Mouse (Mus musculus) layer of hippocampus, adult 2 months (tissue): Measurements from ENCODE around the gene Ncaph2. TPM values are rescaled to one million over a fixed set of nuclear protein-coding genes. Genes with fewer than 3 reads are reported as not detected.
A peak's percentile ranks its signal among the peaks of the same experiment; 100 is the strongest.

ENCODE experiments used
- DNase-seq, 2 experiments: peaks; one replicate each; pipeline ENCODE4 v3.0.0; 2022; ENCODE audit warnings: low spot score in 2 of 2
- H3K27ac ChIP-seq: fragments of 200-600 bp; 2 replicates; pipeline ENCODE4 v1.8.1; 2022
- H3K4me3 ChIP-seq: fragments of 200-600 bp; 2 replicates; pipeline ENCODE4 v1.8.1; 2022; ENCODE audit warnings: mild to moderate bottlenecking
- CTCF ChIP-seq: fragments of 200-600 bp; conservative IDR thresholded peaks from 2 replicates; pipeline ENCODE4 v1.8.1; 2022; ENCODE audit warnings: antibody characterized with exemption, mild to moderate bottlenecking, moderate library complexity
- long read RNA-seq, 2 experiments: library from polyadenylated mRNA; stranded (forward); transcript quantifications; one replicate each; pipeline ENCODE4 v2.0.0; 2021; ENCODE audit warnings: borderline mapping rate in 2 of 2
- total RNA-seq, 2 experiments: library from RNA; stranded (reverse); gene quantifications; 2 replicates each; pipeline ENCODE4 v1.2.3; 2021

The Ncaph2 gene
- total RNA-seq, result 100 to 1,000 TPM in 1 of 2 experiments, 10 to 100 TPM in 1; 97.6 to 101 TPM
- long read RNA-seq, experiment 1, transcript Ncaph2-209 (20 exons, 3,255 nt), result minor isoform, 11 of 94 reads
- long read RNA-seq, experiment 1, transcript Ncaph2-203 (20 exons, 3,302 nt), result minor isoform, 9 of 94 reads
- long read RNA-seq, experiment 1, transcript Ncaph2-202 (20 exons, 3,299 nt), result major isoform, 52 of 94 reads
- long read RNA-seq, experiment 1, partial matches to known transcripts, result 9 of 94 reads
- long read RNA-seq, experiment 1, other reads (novel, unspliced or antisense), result 11 of 94 reads
- long read RNA-seq, experiment 2, transcript Ncaph2-209 (20 exons, 3,255 nt), result minor isoform, 8 of 112 reads
- long read RNA-seq, experiment 2, transcript Ncaph2-203 (20 exons, 3,302 nt), result minor isoform, 9 of 112 reads
- long read RNA-seq, experiment 2, transcript Ncaph2-202 (20 exons, 3,299 nt), result major isoform, 67 of 112 reads
- long read RNA-seq, experiment 2, partial matches to known transcripts, result 6 of 112 reads
- long read RNA-seq, experiment 2, other reads (novel, unspliced or antisense), result 20 of 112 reads

DNA sequence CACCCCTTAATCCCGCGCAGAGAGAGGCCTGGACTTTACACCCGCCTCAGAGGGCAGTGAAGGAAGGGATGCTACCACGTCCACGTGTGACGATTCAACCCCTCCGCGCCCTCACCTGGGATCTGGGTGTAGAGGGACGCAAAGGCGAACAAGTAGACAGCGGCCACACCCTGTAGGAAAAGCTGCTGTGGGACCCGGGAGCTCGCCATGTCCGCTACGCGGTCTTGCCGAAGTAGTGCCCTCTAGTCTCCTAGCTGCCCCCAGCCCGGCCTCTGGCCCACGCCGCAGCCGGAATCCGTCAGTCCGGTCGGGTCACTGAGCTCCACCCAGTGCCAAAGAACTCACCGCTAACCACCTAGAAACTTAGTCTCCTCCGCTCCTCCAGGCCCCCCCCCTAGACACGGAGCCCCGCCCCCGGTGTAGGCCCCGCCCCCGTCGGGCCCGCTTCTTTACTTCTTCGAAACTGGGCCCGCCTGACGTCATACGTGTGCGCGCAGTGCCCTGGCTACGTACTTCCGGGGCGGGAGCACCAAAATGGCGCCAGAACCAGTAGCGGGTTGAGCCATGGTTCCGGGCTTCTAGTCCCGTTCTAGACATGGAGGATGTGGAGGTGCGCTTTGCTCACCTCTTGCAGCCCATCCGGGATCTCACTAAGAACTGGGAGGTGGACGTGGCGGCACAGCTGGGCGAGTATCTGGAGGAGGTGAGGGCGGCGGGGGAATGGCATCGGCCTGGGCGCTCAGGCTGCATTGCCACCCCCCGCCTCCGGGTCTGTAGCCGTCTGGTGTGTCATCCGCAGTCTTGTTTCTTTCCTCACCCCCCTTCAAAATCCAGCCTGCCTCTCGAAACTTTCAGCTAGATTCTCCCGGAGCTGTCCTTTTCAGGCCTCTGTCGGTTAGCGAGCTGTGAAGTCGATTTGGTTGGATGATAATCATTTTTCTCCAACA lies at the start of gene Ncaph2, which contains the start of gene Lmf2:
Gene Ncaph2 (plus strand): TSS at position 479 of the 947 bp plus-strand sequence.
Gene Lmf2 (minus strand): TSS at position 419 of the 947 bp plus-strand sequence.
- H3K27ac ChIP-seq, result peak within 1 kb of the TSS; percentile 88
- peak; percentile 94 to 96 for DNase-seq
- TF ChIP-seq CTCF, result peak; percentile 41
- H3K4me3 ChIP-seq, result peak within 1 kb of the TSS; percentile 92

GRCm38 (mm10) chr15:89305966-89306365 lies 49.6 kb upstream of the Ncaph2 start:
- TF ChIP-seq CTCF, result no peak

GRCm38 (mm10) chr15:89307461-89307860 lies 48.1 kb upstream of the Ncaph2 start:
- H3K27ac ChIP-seq, result peak overlapping the region; percentile 93
- peak overlapping the region; percentile 23 for H3K4me3 ChIP-seq
- DNase-seq, result no peak
- TF ChIP-seq CTCF, result no peak

More at GRCm38 (mm10) chr15:89305966-89306365, 49.6 kb upstream of the Ncaph2 start:
- Histone ChIP-seq H3K4me3 (no peak overlapping the region), H3K27ac (peak overlapping the region; percentile 93; the same call in 1 of the 2 replicates)
- DNase-seq, result no peak

DNA sequence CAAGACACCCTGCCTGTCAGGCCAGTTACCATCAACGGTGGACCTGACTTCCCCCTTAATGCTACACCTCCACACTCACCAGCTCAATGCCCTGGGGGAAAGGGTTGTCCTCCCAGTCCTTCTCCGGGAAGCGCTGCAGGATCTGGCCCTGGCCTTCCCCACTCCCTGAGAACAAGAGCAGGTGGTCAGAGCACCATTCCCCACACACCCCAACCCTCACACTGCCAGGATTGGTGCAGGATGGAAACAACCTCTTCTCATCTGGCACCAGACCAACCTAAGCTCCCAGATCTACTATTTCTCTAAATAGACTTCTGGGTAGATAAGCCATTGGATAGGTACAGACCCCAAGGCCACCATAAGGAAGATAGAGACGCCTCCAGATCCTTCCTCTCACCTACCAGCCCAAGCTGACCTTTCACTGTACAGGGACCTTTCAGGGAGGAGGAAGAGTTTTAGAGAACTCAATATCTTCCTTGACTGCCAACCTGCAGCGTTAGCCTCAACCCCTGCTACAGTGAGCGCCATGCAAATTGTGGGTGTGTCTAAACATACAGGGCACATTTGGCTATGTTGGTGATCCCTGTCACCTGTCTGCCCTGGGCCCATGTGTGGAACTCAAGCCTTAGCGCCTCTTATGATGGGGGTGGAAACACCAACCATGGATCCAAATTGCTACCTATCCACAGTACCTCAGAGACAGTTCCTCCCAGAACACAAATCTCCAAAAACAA lies 46.9 kb upstream of the Ncaph2 start:
- peak overlapping the region; percentile 93 for H3K27ac ChIP-seq
- DNase-seq, result no peak
- no peak for TF ChIP-seq CTCF
- H3K4me3 ChIP-seq, result no peak overlapping the region; the same call in 1 of the 2 replicates

DNA sequence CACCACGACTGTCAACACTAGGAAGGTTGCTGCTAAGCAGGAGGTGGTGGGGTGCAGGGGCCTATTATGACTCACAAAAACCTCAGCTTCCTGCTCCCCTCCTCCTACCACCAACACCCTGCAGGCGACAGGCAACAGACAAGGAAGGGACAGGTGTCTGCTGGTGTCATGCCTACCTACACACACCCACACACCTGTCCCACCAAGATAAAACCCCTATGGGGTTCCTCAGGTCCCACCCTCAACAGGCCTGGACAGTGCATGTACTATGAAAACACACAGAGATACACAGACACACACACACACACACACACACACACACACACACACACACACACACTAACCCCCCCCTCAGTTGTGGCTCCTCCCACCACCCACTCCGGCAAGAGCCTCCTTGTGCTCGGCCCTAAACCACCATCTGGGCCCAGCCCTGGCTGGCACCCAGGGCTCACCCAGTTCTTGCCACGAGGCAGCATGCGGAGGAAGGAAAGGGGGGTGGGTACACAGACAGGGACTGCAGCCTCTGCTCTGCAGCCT lies 45.5 kb upstream of the Ncaph2 start:
- Histone ChIP-seq H3K4me3 (peak overlapping the region; percentile 22; the same call in 1 of the 2 replicates), H3K27ac (peak overlapping the region; percentile 93)
- peak; percentile 76 to 79 for DNase-seq
- TF ChIP-seq CTCF, result no peak

DNA sequence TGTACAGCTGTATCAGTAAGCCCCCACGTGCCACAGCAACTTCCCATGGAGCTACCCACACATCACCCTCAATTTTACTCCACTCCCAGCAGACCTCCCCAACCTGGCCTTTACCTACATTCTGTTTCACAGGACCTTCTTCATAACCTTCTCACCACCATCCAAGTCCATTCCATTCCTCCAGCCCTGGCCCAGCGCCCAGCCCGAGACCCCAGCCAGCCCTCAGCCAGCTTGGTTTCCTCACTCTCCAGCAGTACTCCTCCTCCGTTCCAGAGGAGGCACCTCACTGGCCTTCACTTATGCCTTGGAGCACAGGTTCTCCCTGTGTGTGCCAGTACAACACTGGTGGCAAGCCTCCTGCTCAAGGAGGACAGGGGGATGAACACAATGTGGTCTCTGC lies 42.2 kb upstream of the Ncaph2 start:
- no peak for DNase-seq
- H3K4me3 ChIP-seq, result peak overlapping the region; percentile 95

DNA sequence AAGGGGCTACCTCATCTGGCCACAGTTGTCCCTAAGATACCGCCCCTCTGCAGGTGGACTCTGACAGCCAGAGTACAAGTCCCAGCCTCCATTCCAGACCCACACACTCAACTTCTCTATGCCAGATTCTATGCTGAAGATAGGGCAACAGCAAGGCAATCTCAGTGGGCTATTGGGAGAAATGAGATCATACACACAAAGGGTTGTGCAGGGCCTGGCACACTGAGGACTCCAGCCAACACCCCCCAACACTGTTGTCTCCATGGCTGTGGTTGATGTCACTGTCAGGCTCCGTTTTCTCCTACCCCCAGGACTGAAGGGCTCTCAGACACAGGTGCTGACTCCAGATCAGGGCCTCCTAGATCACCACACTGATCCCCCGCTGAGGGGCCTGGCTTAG lies 41.4 kb upstream of the Ncaph2 start:
- Histone ChIP-seq H3K4me3 (peak overlapping the region; percentile 95), H3K27ac (peak overlapping the region; percentile 93)
- TF ChIP-seq CTCF, result no peak
- no peak for DNase-seq

More for the DNA sequence above, 42.2 kb upstream of the Ncaph2 start:
- H3K27ac ChIP-seq, result peak overlapping the region; percentile 93
- TF ChIP-seq CTCF, result no peak

- TF ChIP-seq CTCF, result peak; percentile 35
- peak overlapping the region; percentile 95 for H3K4me3 ChIP-seq
- peak overlapping the region; percentile 93 for H3K27ac ChIP-seq
- DNase-seq, result no peak
Observed at GRCm38 (mm10) chr15:89314511-89315189, 40.9 kb upstream of the Ncaph2 start.

DNA sequence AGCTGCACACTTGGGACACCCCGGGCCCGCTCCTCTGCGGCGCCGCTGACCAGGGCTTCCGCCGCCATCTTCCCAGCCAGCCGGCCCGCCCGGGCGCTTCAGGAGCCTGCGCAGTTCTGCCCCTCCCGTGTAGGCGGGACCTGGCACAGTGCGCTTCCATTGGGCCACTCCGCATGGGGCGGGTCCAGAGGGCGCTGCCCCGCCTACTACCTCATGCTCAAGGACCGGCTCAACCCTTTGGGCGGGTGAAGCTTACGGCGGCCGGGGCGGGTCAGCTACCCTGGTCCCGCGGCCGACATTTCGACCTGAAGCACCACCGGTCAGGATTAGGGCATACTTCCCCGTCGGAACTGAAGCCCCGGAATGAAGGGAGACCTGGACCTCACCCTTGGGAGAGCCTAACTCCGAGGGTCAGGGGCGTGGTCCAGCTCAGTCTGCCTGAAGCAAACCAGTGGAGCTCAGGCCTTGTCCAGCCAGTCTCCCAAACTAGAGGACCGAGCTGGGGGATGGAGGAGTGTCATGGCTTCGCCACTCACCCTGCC lies 40.3 kb upstream of the Ncaph2 start, which contains the start of gene Sbf1:
Gene Sbf1 (minus strand): TSS at position 122 of the 542 bp plus-strand sequence.
- no peak for TF ChIP-seq CTCF
- DNase-seq, result peak; percentile 97 to 98
- peak within 1 kb of the TSS; percentile 95 for H3K4me3 ChIP-seq
- peak within 1 kb of the TSS; percentile 93 for H3K27ac ChIP-seq

- TF ChIP-seq CTCF, result peak; percentile 55
- DNase-seq, result no peak
- no peak overlapping the region for H3K4me3 ChIP-seq
- H3K27ac ChIP-seq, result no peak overlapping the region
Observed at GRCm38 (mm10) chr15:89316146-89316545, 39.4 kb upstream of the Ncaph2 start.

DNA sequence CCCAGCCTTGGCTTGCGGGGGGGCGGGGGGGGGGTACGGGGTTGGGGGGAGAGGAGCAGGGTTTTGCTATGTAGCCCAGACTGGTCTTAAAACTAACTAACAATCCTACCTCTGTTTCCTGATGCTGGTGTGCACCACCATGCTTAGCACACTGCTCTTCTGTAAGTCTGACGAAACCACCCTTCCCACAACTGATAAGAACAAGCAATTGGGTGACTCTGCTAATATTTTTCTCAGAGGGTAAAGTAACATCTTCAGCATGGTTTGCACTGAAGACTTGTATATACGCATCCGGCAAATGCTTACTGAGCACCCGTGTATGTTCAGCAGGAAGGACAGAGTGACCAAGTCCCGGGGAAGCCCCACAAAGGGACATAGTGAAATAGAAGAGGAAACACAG lies 34.3 kb upstream of the Ncaph2 start:
- no peak overlapping the region for H3K4me3 ChIP-seq
- no peak overlapping the region for H3K27ac ChIP-seq
- no peak for DNase-seq
- TF ChIP-seq CTCF, result no peak
